Mouse (Mus musculus): Measurements from ENCODE around the gene Tmem223.
A peak's percentile ranks its signal among the peaks of the same experiment; 100 is the strongest.

The Tmem223 gene

GRCm38 (mm10) chr19:8745382-8745781, 25.4 kb upstream of the Tmem223 start:
- no peak for DNase-seq (ENCODE audit: low spot score)

- DNase-seq (ENCODE audit: low spot score): no peak
Measured at GRCm38 (mm10) chr19:8747368-8747767, 23.4 kb upstream of the Tmem223 start.

- no peak for DNase-seq (ENCODE audit: low spot score)
Measured at GRCm38 (mm10) chr19:8755652-8756051, 15.1 kb upstream of the Tmem223 start.

GRCm38 (mm10) chr19:8756635-8757387, 14.0 kb upstream of the Tmem223 start, which contains the start of gene Nxf1:
TSS of gene Nxf1 (plus strand) at chr19:8757073.
- peak; percentile 92 for DNase-seq (ENCODE audit: low spot score)

- no peak for DNase-seq (ENCODE audit: low spot score)
Measured at GRCm38 (mm10) chr19:8757471-8757998, 13.3 kb upstream of the Tmem223 start.

GRCm38 (mm10) chr19:8758899-8759298, 11.9 kb upstream of the Tmem223 start:
- DNase-seq (ENCODE audit: low spot score): no peak

GRCm38 (mm10) chr19:8760757-8761156, 10.0 kb upstream of the Tmem223 start:
- DNase-seq (ENCODE audit: low spot score): no peak

- no peak for DNase-seq (ENCODE audit: low spot score)
Measured at GRCm38 (mm10) chr19:8763276-8763675, 7.5 kb upstream of the Tmem223 start.

- no peak for DNase-seq (ENCODE audit: low spot score)
Measured at GRCm38 (mm10) chr19:8765562-8765961, 5.2 kb upstream of the Tmem223 start.

GRCm38 (mm10) chr19:8772996-8773395, 2.2 kb downstream of the Tmem223 start:
- DNase-seq (ENCODE audit: low spot score): no peak

GRCm38 (mm10) chr19:8773409-8773808, 2.6 kb downstream of the Tmem223 start:
- DNase-seq (ENCODE audit: low spot score): no peak

GRCm38 (mm10) chr19:8774086-8774835, 3.5 kb downstream of the Tmem223 start, which contains the start of gene Tmem179b:
TSS of gene Tmem179b (minus strand) at chr19:8774467.
- DNase-seq (ENCODE audit: low spot score): peak; percentile 98

- DNase-seq (ENCODE audit: low spot score): no peak
Measured at GRCm38 (mm10) chr19:8774951-8775421, 4.2 kb downstream of the Tmem223 start.

GRCm38 (mm10) chr19:8786008-8786781, 15.4 kb downstream of the Tmem223 start, which contains the start of gene Taf6l:
TSS of gene Taf6l (minus strand) at chr19:8786417.
- DNase-seq (ENCODE audit: low spot score): peak; percentile 95

- DNase-seq (ENCODE audit: low spot score): no peak
Measured at GRCm38 (mm10) chr19:8788521-8788920, 17.7 kb downstream of the Tmem223 start.

- DNase-seq (ENCODE audit: low spot score): no peak
Measured at GRCm38 (mm10) chr19:8789171-8789570, 18.4 kb downstream of the Tmem223 start.

GRCm38 (mm10) chr19:8790171-8790570, 19.4 kb downstream of the Tmem223 start:
- no peak for DNase-seq (ENCODE audit: low spot score)

GRCm38 (mm10) chr19:8798264-8798946, 27.6 kb downstream of the Tmem223 start, which contains the start of gene Polr2g:
TSS of gene Polr2g (minus strand) at chr19:8798577.
- DNase-seq (ENCODE audit: low spot score): peak; percentile 91

GRCm38 (mm10) chr19:8798947-8799315, 28.1 kb downstream of the Tmem223 start:
- DNase-seq (ENCODE audit: low spot score): no peak

GRCm38 (mm10) chr19:8802130-8802821, 31.5 kb downstream of the Tmem223 start, which contains the start of gene Zbtb3:
TSS of gene Zbtb3 (plus strand) at chr19:8802555.
- DNase-seq (ENCODE audit: low spot score): peak; percentile 98
